Mouse (Mus musculus) left cerebral cortex, postnatal 4 days (tissue): ENCODE results near the gene Fbxo6. TPM values are rescaled to one million over a fixed set of nuclear protein-coding genes. Genes with fewer than 3 reads are reported as not detected.
"Not testable (repeated sequence)": the region's sequence is repeated elsewhere in the genome, so short reads cannot be mapped to it uniquely, and the experiment has no call there.

Source experiments
- DNase-seq: peaks from one replicate; pipeline ENCODE4 v3.0.0-alpha.2; 2022
- intact Hi-C: fragments of 180-260 bp; cut with DNase I; formaldehyde crosslinking; loops from one replicate; pipeline ENCODE4 v1.15.1; 2025
- total RNA-seq, 2 experiments: library from RNA; stranded (reverse); gene quantifications; 2 replicates each; pipeline ENCODE4 v1.2.3; 2021

Fbxo6 gene
- total RNA-seq: 10 to 100 TPM; 21.2 to 21.8 TPM

- DNase-seq: peak; percentile 89
- intact Hi-C loops: loop anchor here (5.0 kb wide), 1 partner anchor 34 kb away; no protein-coding TSS in a partner anchor
Observed at GRCm38 (mm10) chr4:148151267-148152168, at the start of gene Fbxo6. Fbxo6 (minus strand) TSS chr4:148152140.

DNA sequence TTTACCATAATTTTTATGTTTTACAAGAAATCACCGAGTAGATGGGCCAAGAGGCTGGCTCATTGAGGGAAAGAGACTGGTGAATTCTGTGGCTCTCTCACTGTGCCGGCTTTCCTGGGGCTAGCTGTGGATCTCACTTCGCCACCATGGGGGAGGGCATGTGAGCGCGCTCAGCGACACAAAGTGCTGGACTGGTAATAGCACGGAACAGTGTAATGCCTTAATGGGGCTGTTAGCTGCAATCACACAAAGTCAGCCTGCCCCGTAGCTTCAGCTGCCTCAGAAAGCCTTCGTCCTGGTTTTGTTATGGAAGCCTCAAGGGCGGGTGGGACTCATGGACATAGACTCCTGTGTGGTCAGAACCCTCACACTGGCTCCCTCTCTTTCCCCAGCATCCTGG is 46.8 kb upstream of the Fbxo6 start:
- no peak for DNase-seq
- intact Hi-C loops: no loop called here

DNA sequence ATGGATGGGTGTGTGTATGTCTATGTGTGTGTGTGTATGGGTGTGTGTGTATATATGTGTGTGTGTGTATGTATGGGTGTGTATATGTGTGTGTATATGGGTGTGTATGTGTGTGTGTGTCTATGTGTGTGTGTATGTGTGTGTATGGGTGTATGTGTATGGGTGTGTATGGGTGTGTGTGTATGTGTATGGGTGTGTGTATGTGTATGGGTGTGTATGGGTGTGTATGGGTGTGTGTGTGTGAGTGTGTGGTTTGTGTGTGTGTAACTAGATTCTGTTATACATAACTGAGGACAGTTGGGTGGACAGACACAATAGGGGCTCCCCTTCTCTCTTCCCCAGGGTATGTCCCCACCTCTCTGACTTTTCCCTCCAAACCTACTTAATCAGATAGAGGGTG is 42.5 kb upstream of the Fbxo6 start:
- no peak for DNase-seq
- intact Hi-C loops: no loop called here

GRCm38 (mm10) chr4:148192707-148193245 is 40.8 kb upstream of the Fbxo6 start:
- no peak for DNase-seq
- intact Hi-C loops: no loop called here

DNA sequence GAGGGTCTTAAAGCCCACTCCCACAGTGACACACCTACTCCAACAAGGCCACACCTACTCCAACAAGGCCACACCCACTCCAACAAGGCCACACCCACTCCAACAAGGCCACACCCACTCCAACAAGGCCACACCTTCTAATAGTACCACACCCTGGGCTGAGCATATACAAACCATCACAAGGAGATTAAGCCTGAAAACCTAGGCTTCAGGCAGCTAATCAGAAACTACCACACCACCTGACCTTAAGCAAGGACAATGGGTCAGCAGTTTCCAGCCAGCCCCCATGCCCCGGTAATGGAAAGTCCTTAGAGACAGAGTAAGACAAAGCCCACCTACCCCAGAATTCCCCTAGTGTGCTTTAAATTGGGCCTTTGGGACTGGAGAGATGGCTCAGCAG is 36.8 kb upstream of the Fbxo6 start:
- intact Hi-C loops: not testable (repeated sequence)

GRCm38 (mm10) chr4:148185819-148186218 is 33.9 kb upstream of the Fbxo6 start:
- DNase-seq: no peak
- intact Hi-C loops: no loop called here

More for the DNA sequence above, 36.8 kb upstream of the Fbxo6 start:
- not testable (repeated sequence) for DNase-seq

- no peak for DNase-seq
- intact Hi-C loops: no loop called here
Observed at GRCm38 (mm10) chr4:148184564-148184963, 32.6 kb upstream of the Fbxo6 start.

DNA sequence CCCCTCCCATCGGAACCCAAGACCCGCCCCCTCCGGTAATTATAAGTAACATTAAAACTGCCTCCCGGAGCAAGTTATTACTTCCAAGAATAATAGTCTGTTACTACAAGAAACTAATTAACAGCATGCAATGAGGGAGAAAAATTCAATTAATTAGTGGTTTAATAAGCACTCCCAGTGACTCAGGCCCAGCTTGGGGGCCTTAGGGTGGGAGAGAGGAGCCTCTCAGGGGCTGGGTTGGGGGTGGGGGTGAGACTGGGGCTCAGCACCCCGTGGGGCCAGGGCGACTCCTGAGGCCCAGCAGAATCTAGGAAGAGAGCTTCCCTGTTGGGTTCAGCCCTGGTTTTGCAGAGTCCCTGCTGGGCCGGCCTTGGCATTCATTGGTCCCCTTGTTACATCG is 30.4 kb upstream of the Fbxo6 start:
- intact Hi-C loops: no loop called here

DNA sequence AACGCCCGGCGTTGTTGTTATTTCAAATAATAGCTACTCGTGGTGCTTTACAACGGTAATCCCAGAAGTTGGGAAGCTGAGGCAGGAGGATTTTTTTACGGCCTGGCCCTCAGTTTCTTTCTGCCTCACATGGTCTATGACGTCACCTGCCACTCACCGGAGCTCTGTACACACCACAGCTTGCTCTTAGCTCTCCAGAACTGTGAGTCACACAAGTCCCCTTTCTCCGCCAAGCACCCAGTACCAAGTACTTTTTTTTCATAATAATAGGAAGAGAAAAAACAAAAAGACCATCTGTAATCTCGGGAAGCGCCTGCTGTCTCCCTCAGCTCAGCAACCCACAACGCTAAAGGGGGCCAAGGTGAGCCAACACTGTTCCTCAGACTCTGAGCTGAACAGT is 29.5 kb upstream of the Fbxo6 start:
- intact Hi-C loops: no loop called here
- no peak for DNase-seq

More for the DNA sequence above, 30.4 kb upstream of the Fbxo6 start:
- no peak for DNase-seq

DNA sequence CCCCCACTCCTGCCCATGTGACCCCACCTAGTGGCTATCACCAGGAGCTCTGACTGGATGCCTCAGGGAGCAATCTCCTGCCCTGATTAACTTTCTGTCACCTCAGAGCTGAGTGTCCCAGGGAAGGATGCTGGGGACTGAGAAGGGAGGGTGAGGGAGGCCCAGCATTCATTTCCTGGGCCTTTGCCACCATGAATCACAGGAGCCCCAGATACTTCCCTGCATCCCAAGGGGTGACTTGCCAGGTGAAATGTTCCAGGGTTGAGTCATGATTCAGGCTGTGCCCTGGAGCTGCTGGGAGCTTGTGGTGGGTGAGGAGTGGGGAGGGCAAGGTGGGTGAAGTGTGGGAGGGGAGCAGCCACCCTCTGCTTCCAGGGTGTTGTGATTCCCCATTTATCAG is 25.8 kb upstream of the Fbxo6 start:
- DNase-seq: no peak

GRCm38 (mm10) chr4:148176603-148177002 is 24.7 kb upstream of the Fbxo6 start:
- DNase-seq, intact Hi-C loops: not testable (repeated sequence)

More for the DNA sequence above, 25.8 kb upstream of the Fbxo6 start:
- intact Hi-C loops: no loop called here

- intact Hi-C loops: loop anchor here (2.0 kb wide), 1 partner anchor 112 kb away; the partner anchor contains the start of gene Disp3
Observed at GRCm38 (mm10) chr4:148174495-148174862, 22.5 kb upstream of the Fbxo6 start.

DNA sequence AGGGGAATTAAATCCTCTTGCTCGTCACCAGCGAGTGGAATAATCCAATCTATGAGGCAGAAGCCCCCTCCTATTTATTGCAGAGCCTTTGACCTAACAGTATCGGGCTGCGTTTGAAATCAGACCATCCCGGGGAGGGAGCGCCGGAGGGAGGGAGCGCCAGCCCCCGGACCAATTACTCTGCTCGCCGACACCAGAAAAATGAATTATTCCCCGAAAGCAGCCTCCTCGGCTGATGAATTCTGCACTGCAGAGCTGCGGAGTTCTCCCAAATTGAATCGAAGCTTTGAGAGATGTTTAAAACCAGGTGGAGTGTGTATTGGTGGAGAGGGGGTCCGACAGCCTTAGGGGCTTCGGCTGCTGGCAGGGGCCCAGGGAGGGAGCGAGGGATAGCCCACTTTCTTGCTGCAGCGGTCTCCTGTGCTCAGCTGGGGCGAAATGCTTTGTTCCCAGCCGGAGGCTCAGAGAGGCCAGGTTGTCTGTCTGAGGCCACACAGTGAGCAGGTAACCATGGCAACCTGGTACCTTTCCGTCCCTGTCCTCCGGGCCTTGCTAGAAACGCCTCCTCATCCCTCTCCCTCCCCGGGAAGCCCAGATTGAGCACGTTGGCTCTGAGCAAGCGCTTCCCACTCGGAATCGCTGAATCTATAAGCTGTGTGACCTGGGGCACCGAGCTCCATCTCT is 22.0 kb upstream of the Fbxo6 start:
- intact Hi-C loops: loop anchor here (2.0 kb wide), 1 partner anchor 113 kb away; the partner anchor contains the start of gene Disp3
- DNase-seq: peak; percentile 45

More at GRCm38 (mm10) chr4:148174495-148174862, 22.5 kb upstream of the Fbxo6 start:
- no peak for DNase-seq

- no peak for DNase-seq
- intact Hi-C loops: loop anchor here (2.0 kb wide), 1 partner anchor 264 kb away; no protein-coding TSS in a partner anchor
Observed at GRCm38 (mm10) chr4:148171261-148171660, 19.3 kb upstream of the Fbxo6 start.

GRCm38 (mm10) chr4:148170842-148171241 is 18.9 kb upstream of the Fbxo6 start:
- intact Hi-C loops: loop anchor here (2.0 kb wide), 1 partner anchor 264 kb away; no protein-coding TSS in a partner anchor
- peak; percentile 51 for DNase-seq

DNA sequence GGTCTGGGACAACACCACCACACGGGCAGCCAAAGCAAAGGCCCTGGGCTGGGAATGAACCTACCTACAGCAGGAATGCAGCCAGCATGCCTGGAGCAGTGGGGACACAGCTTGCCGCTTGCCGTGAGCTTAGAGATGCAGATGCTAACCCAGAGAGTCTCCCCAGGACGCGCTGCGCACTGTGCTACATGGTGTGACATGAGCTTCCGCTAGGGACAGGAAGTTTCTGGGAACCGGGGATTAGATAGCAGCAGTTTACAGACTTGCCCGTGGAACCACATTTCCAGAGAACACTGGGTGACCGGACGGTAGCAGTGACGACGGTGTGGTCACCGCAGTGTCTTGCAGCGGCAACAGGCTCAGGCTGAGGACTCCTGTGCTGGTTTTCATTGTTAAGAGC is 17.6 kb upstream of the Fbxo6 start:
- no peak for DNase-seq
- intact Hi-C loops: no loop called here

- DNase-seq: peak; percentile 77
- intact Hi-C loops: no loop called here
Observed at GRCm38 (mm10) chr4:148168287-148168686, 16.3 kb upstream of the Fbxo6 start.

DNA sequence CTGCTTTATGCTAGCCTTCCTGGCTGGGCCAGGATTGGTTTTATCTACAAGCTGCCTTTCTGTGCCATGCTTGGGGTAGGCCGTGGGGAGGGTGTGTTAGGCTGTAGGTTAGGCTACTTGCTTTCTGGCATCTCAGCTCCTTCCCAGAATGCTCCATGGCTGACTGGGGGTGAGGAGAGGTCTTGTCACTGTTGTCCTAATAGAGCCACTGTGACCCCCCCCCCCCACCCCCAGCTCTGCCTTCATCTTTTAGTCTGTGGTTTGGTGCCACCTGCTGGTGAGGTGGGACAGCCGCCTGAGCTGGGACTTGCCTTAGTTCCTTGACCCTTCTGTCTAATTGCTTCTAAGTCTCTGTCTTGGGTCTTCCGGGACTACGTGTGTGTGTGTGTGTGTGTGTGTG is 15.0 kb upstream of the Fbxo6 start:
- intact Hi-C loops: no loop called here
- peak; percentile 82 for DNase-seq

- intact Hi-C loops: no loop called here
- peak; percentile 86 for DNase-seq
Observed at GRCm38 (mm10) chr4:148166431-148166830, 14.5 kb upstream of the Fbxo6 start.

DNA sequence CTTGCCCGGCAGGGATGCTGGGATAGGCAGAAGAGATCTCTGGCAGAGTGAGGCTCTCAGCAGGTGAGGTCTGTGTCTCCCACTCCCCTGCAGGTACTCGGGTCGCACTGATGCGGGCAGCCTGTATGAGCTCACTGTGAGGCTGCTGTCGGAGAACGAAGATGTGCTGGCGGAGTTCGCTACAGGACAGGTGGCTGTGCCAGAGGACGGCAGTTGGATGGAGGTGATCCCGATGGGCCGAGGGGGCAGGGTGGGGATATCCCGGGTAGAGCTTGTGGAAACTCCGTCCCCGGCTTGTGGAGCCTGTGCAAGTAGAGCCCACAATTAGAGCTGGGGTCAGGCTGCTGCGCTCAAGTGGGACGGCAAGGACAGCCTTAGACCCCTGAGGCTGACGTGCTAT is 13.6 kb upstream of the Fbxo6 start:
- no peak for DNase-seq
- intact Hi-C loops: loop anchor here (2.0 kb wide), 1 partner anchor 51 kb away; no protein-coding TSS in a partner anchor

DNA sequence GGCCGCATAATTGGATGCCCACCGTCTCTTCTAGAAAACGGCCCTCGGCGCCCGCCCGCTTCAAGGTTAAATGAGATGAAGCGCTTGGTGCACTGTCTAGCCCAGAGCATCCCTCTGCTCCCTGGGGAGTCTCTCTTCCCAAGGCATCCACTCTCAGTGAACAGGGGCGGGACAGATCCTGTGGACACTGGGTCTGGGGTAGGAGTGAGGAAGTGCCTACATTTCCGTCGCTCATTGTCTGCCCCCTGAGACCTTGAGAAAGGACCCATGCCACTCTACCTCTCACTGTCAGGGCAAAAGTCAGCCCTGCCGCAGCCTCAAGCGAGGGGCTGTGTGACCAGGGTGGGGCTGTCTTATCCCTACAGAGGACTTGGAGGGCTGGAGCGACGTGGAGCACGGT is 12.5 kb upstream of the Fbxo6 start:
- intact Hi-C loops: loop anchor here (2.0 kb wide), 1 partner anchor 50 kb away; no protein-coding TSS in a partner anchor

More for the DNA sequence above, 12.5 kb upstream of the Fbxo6 start:
- no peak for DNase-seq
